In the genomic region with DNA sequence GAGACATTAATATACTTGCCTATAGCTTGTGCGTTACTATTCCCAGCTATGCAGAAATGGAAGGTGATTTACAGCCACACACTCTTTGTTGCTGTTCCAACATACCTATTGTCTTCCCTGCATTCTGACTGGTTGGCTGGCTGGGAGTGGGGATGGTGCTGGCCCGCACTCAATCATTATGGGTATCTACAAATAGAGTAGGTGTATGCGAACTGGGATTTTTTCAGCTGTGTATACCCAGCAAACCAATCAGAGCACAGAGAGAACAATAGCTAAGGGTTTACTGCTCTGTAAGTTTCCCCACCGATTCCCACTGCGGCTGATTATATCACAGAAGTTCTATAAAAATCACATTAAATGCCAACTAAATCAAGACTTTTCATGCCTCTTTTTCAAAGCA, we compare ENCODE assay signal across 27 mouse cellular contexts. TPM values are rescaled to one million over a fixed set of nuclear protein-coding genes. Genes with fewer than 3 reads are reported as not detected.
"Had no signal": no experiment of that assay in that cellular context is flagged by ENCODE, and none has a peak within 500 bp of the region (broad histone marks: within the 10 kb centered on the region; RNA-seq: fewer than 3 reads in every experiment).

No protein-coding gene starts in this region.

- H3K36me3 ChIP-seq: heart, embryonic 12.5 days; hindbrain, embryonic 13.5 days; kidney, embryonic 15.5 days; limb, embryonic 13.5 days; limb, embryonic 15.5 days; liver, embryonic 12.5 days had no signal

- H3K4me2 ChIP-seq: heart, embryonic 12.5 days; hindbrain, embryonic 13.5 days; kidney, embryonic 15.5 days; limb, embryonic 13.5 days; limb, embryonic 15.5 days; liver, embryonic 12.5 days had no signal

- H3K9me3 ChIP-seq: heart, embryonic 12.5 days; hindbrain, embryonic 13.5 days; kidney, embryonic 15.5 days; limb, embryonic 13.5 days; limb, embryonic 15.5 days; liver, embryonic 12.5 days had no signal

- ATAC-seq: forebrain, postnatal 0 days; hindbrain, postnatal 0 days; intestine, embryonic 16.5 days; liver, embryonic 12.5 days had no signal

- H3K27ac ChIP-seq: hindbrain, embryonic 13.5 days; hindbrain, postnatal 0 days; kidney, embryonic 15.5 days; kidney, postnatal 0 days; limb, embryonic 13.5 days; limb, embryonic 15.5 days; liver, embryonic 12.5 days had no signal

- DNase-seq: forebrain, postnatal 0 days; gastrocnemius, postnatal 14 days; gastrocnemius, postnatal 36 days; heart, adult 18-20 months; heart, postnatal 10 days; heart, postnatal 36 days; kidney, adult 11 months; kidney, adult 2 months; kidney, adult 9 months; kidney, postnatal 14 days; kidney, postnatal 36 days; layer of hippocampus, adult 9-11 months; layer of hippocampus, postnatal 36 days; left cerebral cortex, postnatal 4 days had no signal

- H3K4me1 ChIP-seq: kidney, embryonic 15.5 days; limb, embryonic 13.5 days; limb, embryonic 15.5 days; liver, embryonic 12.5 days had no signal

- H3K4me3 ChIP-seq: heart, embryonic 12.5 days; hindbrain, embryonic 13.5 days; kidney, embryonic 15.5 days; limb, embryonic 13.5 days; limb, embryonic 15.5 days; liver, embryonic 12.5 days had no signal

- H3K27me3 ChIP-seq: heart, embryonic 12.5 days; kidney, embryonic 15.5 days; limb, embryonic 13.5 days; limb, embryonic 15.5 days; liver, embryonic 12.5 days had no signal

- H3K9ac ChIP-seq: forebrain, postnatal 0 days; heart, embryonic 12.5 days; hindbrain, embryonic 13.5 days; kidney, embryonic 15.5 days; limb, embryonic 13.5 days; limb, embryonic 15.5 days; liver, embryonic 12.5 days had no signal

RNA-seq across cellular contexts. Expression of a gene that starts 35.7 kb away (rescaled TPM):
- total RNA-seq: forebrain, postnatal 0 days; gastrocnemius, adult 18-20 months; gastrocnemius, postnatal 14 days; gastrocnemius, postnatal 36 days; heart, adult 18-20 months; heart, adult 8-10 months; heart, postnatal 10 days; heart, postnatal 36 days; hematopoietic stem cell, adult 5-6 weeks had no signal
- polyA plus RNA-seq: heart, embryonic 12.5 days; heart, embryonic 16.5 days had no signal
